Mouse (Mus musculus) urinary bladder, postnatal 25 days (tissue): ENCODE results near the gene Fam129a.
A peak's percentile ranks its signal among the peaks of the same experiment; 100 is the strongest.

ENCODE experiments used
- DNase-seq: peaks from one replicate; pipeline ENCODE4 v3.0.0; 2022; ENCODE audit warnings: low spot score

Fam129a gene

GRCm38 (mm10) chr1:151697901-151698641, 127.1 kb downstream of the Fam129a start:
- no peak for DNase-seq

DNA sequence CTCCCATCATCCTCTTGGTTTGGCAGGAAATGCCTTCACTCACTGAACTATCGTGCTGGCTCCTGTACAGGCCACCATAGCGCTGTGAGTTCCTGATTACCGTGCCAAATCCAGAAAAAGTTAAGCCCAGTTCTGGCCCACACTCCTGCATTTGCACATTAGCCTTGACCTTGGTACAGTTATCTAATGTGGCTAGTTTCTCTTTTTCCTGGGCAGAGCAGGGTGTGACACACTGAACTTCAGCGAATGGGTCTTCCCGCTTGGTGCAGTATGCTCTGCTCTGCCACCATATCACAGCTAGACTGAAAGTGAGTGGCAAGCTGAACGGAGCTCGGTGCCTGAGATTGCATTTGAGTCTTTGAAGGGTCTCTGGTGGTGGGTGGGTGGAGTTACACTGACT, 128.4 kb downstream of the Fam129a start:
- DNase-seq, result no peak

- DNase-seq, result no peak
Observed at GRCm38 (mm10) chr1:151702816-151703215, 131.8 kb downstream of the Fam129a start.

DNA sequence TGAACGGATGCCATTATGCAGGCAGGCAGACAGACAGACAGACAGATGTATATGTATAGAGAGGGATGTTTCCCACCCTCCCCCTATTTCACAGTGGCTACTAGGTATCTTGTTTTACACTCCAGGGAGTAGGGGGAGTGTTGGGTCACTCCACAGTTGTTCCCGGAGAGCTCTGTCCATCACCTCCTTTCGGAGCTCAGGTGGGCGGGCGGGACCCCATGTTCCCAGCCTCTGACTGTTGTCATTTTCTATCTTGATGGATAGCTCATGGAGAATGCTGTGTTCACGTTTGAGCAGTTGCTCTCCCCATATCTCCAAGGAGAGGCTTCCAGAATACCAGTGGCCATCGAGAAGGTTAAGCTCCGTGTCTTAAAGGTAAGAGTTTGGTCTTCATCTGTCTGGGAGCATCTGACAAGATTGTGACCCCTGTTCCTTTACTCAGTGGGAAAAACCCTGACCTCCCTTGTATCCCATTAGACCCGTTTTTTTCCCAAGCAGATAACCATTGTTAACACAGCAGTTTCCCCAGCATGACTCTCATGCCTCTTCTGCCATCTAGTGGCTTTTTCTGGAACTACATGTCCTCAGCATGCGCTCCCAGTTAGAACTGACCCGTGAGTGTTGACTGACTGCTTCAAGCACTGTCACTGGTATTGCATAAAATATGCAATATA, 134.9 kb downstream of the Fam129a start:
- peak; percentile 75 for DNase-seq

- DNase-seq, result no peak
Observed at GRCm38 (mm10) chr1:151706397-151706752, 135.4 kb downstream of the Fam129a start.

GRCm38 (mm10) chr1:151708966-151709733, 138.2 kb downstream of the Fam129a start:
- no peak for DNase-seq

GRCm38 (mm10) chr1:151709734-151710022, 138.7 kb downstream of the Fam129a start:
- DNase-seq, result no peak

DNA sequence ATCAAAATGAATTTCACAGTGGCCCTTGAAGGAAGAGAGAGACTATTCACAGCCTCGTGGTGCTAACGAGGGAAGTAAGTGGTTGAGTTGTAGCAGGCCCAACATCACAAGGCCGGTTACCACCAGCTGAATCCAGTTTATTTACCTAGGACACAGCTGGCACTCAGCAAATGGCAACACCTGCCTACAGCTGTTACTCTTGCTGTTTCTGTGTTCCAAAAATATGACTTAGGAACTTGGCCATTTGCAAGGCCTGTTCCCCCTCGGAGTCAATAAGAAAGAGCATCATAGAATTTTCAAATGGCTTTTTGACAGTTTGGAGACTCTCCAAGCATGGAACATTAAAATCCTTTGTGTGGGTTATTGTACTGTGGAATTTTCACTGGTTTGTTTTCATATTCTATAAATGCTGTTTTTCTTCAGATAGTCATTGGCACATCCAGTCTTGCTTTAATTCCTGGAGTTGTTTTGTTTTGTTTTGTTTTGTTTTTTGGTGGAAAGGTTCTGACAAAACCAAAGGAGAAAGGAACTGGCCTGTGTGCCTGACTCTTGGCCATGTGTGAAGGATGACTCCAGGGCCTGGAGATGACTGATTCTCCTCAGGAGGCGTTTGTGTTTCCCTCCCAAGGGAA, 139.6 kb downstream of the Fam129a start:
- no peak for DNase-seq

DNA sequence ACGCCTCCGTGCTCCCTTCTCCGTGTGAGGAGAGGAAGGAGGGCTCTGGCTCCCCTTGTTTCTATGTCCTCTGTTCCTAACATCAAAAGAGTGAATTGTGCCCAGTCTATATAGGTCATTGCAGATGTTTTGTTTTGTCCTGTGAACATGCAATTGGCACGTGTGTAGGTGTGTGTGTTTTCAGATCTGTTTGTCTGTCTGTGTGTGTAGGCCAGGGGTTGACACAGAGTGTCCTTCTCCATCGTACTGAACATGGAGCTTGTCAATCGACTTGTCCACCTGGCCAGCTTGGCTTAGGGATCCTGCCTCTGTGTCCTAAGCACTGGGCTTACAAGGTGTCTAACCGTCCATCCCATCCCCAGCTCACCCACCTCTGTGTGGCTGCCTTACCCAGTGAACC, 140.1 kb downstream of the Fam129a start:
- DNase-seq, result no peak

- no peak for DNase-seq
Observed at GRCm38 (mm10) chr1:151712664-151713063, 141.7 kb downstream of the Fam129a start.

GRCm38 (mm10) chr1:151713622-151714021, 142.6 kb downstream of the Fam129a start:
- no peak for DNase-seq

DNA sequence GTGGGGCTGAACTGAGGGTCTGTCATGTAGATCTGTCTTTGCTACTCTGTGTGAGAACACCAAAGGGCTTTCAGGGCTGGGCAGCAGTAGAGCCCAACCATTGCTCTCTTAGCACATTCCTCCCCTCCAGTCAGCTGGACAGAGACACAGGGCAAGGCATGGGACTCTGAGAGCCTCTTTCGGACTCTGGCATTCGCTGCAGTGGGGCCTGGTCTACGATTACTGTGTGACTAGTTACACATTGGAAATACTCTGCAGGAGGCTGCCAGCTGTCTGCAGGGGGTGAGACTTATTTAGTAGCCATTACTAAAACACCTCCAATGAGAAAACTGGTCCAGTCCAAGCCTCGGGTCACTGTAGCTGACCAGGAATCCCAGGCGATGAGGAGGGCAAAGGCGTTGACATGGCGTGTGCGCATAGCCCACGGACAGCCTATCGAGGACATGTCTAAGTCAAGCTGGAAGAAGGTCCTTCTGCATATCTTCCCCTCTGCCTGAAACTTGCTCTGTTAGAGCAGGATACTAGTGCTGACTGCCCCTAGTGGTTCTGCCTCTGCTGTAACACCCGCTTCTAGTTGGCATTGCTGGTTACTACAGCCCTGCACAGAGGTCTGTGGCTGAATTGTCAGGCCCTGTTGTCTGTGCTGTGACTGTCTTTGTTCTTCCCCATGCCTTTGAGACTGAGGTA, 145.2 kb downstream of the Fam129a start:
- no peak for DNase-seq

DNA sequence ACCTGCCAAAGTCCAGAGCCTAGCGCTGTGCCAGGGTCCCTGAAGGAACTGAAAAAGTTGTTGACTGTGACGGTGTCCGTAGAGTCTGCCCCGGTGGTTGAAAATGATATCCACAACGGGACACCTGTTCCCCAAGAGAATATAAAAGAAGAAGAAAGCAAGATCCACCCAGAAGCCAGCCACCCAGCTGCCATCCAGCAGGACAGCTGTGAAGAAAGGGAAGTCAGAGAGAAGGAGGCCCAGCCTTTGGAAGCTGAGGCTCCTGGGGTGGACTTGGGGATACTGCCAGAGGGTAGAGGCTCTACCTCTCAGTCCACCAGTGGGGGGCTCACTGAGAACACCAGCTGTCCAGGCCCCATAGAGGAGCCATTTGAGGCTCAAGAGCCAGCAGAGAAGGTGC, 146.6 kb downstream of the Fam129a start:
- DNase-seq, result no peak

- DNase-seq, result no peak
Observed at GRCm38 (mm10) chr1:151718575-151718974, 147.6 kb downstream of the Fam129a start.

- no peak for DNase-seq
Observed at GRCm38 (mm10) chr1:151719911-151720310, 148.9 kb downstream of the Fam129a start.

- no peak for DNase-seq
Observed at GRCm38 (mm10) chr1:151720566-151720965, 149.6 kb downstream of the Fam129a start.

- DNase-seq, result no peak
Observed at GRCm38 (mm10) chr1:151721357-151721983, 150.5 kb downstream of the Fam129a start.

DNA sequence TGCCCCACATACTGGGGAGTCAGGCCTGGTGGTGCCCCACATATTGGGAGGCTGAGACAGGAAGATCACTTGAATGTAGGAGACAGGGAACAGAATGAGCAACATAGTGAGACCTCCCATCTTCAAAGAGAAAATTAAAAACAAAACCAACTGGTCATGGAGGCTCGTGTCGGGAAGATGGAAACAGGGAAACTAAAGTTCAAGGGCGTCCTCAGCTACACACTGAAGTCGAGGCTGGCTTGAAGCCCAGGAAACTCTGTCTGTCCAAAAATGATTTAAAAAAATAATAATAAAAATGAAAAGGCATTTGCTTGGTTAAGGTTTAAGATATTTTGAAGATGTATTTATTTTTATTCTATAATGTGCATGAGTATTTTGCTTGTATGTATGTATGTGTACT, 152.8 kb downstream of the Fam129a start:
- no peak for DNase-seq

DNA sequence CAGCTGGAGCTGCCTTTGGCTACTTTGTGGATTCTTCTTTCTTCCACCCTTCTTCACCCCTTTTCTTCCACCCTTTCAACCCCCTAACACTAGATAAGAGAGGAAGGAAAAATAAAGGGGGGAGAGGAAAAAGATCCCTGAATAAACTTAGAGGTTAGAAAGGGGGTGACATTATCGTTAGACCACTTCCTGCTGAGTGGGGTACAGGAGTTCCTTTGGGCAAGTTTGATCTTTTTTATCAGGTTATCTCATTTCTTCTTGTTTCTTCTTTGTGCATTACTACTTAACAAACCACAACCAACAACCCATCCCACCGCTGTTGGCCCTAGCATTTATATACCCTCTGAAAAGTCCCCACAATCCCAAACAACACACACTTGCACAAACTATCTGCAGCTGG, 154.6 kb downstream of the Fam129a start:
- no peak for DNase-seq

GRCm38 (mm10) chr1:151726358-151726757, 155.4 kb downstream of the Fam129a start:
- DNase-seq, result no peak

- DNase-seq, result no peak
Observed at GRCm38 (mm10) chr1:151728141-151728540, 157.2 kb downstream of the Fam129a start.

DNA sequence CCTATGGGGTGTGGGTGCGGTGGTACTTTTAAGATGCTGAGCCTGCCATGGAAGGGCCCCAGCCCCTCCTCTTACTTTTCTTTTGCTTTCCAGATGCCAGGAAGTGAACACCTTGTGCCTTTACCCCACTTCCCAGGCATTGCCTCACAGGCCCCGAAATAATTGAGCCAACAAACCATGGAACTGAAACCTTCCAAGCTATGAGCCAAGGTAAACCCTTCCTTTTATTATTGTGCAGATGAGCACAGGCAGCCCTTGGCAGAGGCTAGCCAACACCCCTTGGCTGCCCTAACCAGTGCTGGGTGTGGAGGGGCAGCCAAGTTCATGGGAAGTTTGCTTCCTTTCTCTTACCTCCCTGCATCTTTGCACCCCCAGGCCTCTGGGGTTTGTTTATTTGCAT, 166.2 kb downstream of the Fam129a start:
- DNase-seq, result no peak
